Mouse (Mus musculus) liver, embryonic 14.5 days (tissue): ENCODE measurements around the gene Gm17268. TPM values are rescaled to one million over a fixed set of nuclear protein-coding genes. Genes with fewer than 3 reads are reported as not detected.

Experiments
- ATAC-seq: fragments of 200-750 bp; cut with Nextera tagmentation; 2 replicates; pipeline ENCODE4 v1.8.0; 2017; ENCODE audit warnings: moderate number of reproducible peaks, mild to moderate bottlenecking, moderate library complexity; ENCODE audit not compliant: insufficient read depth
- DNase-seq, 3 experiments: peaks; one replicate each; pipeline ENCODE4 v3.0.0-alpha.2; 2012 to 2013; ENCODE audit warnings: low read depth in 3 of 3, low spot score in 3 of 3
- H3K27ac ChIP-seq: fragments of 300-500 bp; sonication (generic); 2 replicates; pipeline ENCODE4 v1.5.1; 2014; ENCODE audit warnings: moderate library complexity, mild to moderate bottlenecking, control low read depth, inconsistent platforms
- H3K27me3 ChIP-seq: fragments of 300-500 bp; sonication (generic); 2 replicates; pipeline ENCODE4 v1.6.1; 2014; ENCODE audit warnings: mild to moderate bottlenecking, low read length, moderate library complexity; ENCODE audit not compliant: control insufficient read depth, insufficient read depth
- H3K36me3 ChIP-seq: fragments of 300-500 bp; sonication (generic); replicated peaks from 2 replicates; pipeline ENCODE4 v1.6.1; 2014; ENCODE audit warnings: low read depth; ENCODE audit not compliant: control insufficient read depth, insufficient read depth
- H3K4me1 ChIP-seq, 2 experiments: fragments of 200-500 bp in 1 of 2; fragments of 300-500 bp in 1 of 2; sonication (generic) in 1 of 2; replicated peaks; 2 replicates each; pipeline ENCODE4 v1.6.1; 2012 to 2014; ENCODE audit warnings: antibody characterized with exemption in 1 of 2, inconsistent platforms in 1 of 2, low read length in 1 of 2; ENCODE audit not compliant: control insufficient read depth in 2 of 2, insufficient read depth in 2 of 2
- H3K4me2 ChIP-seq: fragments of 300-500 bp; sonication (generic); 2 replicates; pipeline ENCODE4 v1.6.1; 2014; ENCODE audit warnings: low read depth, mild to moderate bottlenecking, control low read depth, moderate library complexity
- H3K4me3 ChIP-seq, 2 experiments: fragments of 200-500 bp in 1 of 2; fragments of 300-500 bp in 1 of 2; sonication (generic) in 1 of 2; 2 replicates each; pipeline ENCODE4 v1.5.1; 2012 to 2014; ENCODE audit warnings: low read depth in 2 of 2, low read length in 2 of 2, mild to moderate bottlenecking in 2 of 2, control low read depth in 1 of 2, inconsistent platforms in 1 of 2, moderate library complexity in 1 of 2; ENCODE audit not compliant: insufficient read depth in 1 of 2
- H3K9ac ChIP-seq: fragments of 300-500 bp; sonication (generic); replicated peaks from 2 replicates; pipeline ENCODE4 v1.6.1; 2014; ENCODE audit warnings: mild to moderate bottlenecking, control low read depth, moderate library complexity
- H3K9me3 ChIP-seq: fragments of 300-500 bp; sonication (generic); 2 replicates; pipeline ENCODE4 v1.6.1; 2016; ENCODE audit warnings: low read length, mixed read lengths; ENCODE audit not compliant: control insufficient read depth
- CTCF ChIP-seq: IDR thresholded peaks from 2 replicates; pipeline ENCODE4 v1.5.1; 2016; ENCODE audit warnings: antibody characterized with exemption, low read depth, control low read depth
- EP300 ChIP-seq: IDR thresholded peaks from 2 replicates; pipeline ENCODE4 v1.6.1; 2016; ENCODE audit warnings: antibody characterized with exemption, low read depth
- WGBS: fragments of 180-500 bp; shearing (Covaris S2); extraction: QIAGEN DNeasy Blood & Tissue Kit; methylation state at CpG from one replicate; pipeline ENCODE4 v1.1.7; 2014; ENCODE audit not compliant: insufficient replicate concordance; 5-methylcytosine and 5-hydroxymethylcytosine counted together
- polyA plus RNA-seq, 2 experiments: library from polyadenylated mRNA; depleted of rRNA in 1 of 2; stranded (reverse) in 1 of 2; unstranded in 1 of 2; fragments of >200 nt; fragmentation: Nextera tagmentation in 1 of 2; extraction: Ambion mirVana in 1 of 2; gene quantifications; 2 replicates each; pipeline versions ENCODE4 v1.2.1 to v1.2.3; 2012 to 2014

The Gm17268 gene
- polyA plus RNA-seq, 2 experiments: not detected

DNA sequence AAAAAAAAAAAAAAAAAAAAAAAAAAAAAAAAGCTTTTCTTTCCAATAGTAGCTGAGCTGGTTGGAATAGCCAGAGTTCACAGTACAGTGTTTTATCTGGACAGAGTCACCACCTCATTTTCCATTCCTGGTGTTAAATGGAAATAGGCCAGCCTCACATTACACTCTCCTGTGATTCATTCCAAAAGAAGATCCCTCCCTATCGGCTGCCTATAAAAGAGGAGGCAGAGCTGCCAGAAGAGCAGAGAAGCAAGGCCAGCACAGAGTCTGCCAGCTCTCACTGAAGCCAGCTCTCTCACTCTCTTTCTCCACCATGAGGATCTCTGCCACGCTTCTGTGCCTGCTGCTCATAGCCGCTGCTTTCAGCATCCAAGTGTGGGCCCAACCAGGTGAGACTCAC, 7.1 kb upstream of the Gm17268 start, which contains the start of gene Ccl7:
Gene Ccl7 (plus strand): TSS at position 242 of the 400 bp plus-strand sequence.
- H3K9ac ChIP-seq: no peak within 1 kb of the TSS
- no peak for TF ChIP-seq EP300
- TF ChIP-seq CTCF: no peak
- H3K36me3 ChIP-seq: no peaks in the 10 kb centered on the region
- DNase-seq (no peak), ATAC-seq (no peak)
- WGBS: 65% methylated on average over 3 of the region's 3 CpGs
- no peaks in the 10 kb centered on the region for H3K27me3 ChIP-seq
- no peak within 1 kb of the TSS for H3K4me3 ChIP-seq
- no peak within 1 kb of the TSS for H3K27ac ChIP-seq
- H3K9me3 ChIP-seq: no peaks in the 10 kb centered on the region
- H3K4me1 ChIP-seq: no peaks in the 10 kb centered on the region
- H3K4me2 ChIP-seq: no peak within 1 kb of the TSS

DNA sequence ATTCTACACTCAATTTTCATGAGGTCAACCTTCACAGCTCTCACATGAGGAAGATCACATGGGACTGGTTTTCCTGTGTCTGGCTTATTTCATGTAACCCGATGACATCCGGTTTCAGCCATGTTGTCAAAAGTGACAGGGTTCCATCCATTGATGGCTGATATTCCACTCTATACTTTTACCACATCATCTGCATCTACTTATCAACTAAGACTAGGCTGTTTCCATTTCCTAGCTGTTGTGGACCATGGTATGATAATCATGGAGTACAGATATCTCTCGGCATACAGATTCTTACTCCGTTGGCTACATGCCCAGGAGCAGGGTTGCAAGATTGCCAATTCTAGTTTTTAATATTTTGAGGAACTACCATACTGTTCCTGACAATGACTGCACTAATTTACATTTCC, 3.3 kb upstream of the Gm17268 start:
- H3K36me3 ChIP-seq: no peaks in the 10 kb centered on the region
- no peak overlapping the region for H3K27ac ChIP-seq
- H3K4me2 ChIP-seq: no peak overlapping the region
- H3K4me1 ChIP-seq: no peaks in the 10 kb centered on the region; a peak in 1 of 4 replicates
- H3K4me3 ChIP-seq: no peak overlapping the region
- no peak for ATAC-seq
- no peak overlapping the region for H3K9ac ChIP-seq
- no peaks in the 10 kb centered on the region for H3K9me3 ChIP-seq
- TF ChIP-seq EP300: no peak
- TF ChIP-seq CTCF: no peak
- H3K27me3 ChIP-seq: no peaks in the 10 kb centered on the region
- 62% methylated on average over 4 of the region's 4 CpGs for WGBS
- no peak for DNase-seq

DNA sequence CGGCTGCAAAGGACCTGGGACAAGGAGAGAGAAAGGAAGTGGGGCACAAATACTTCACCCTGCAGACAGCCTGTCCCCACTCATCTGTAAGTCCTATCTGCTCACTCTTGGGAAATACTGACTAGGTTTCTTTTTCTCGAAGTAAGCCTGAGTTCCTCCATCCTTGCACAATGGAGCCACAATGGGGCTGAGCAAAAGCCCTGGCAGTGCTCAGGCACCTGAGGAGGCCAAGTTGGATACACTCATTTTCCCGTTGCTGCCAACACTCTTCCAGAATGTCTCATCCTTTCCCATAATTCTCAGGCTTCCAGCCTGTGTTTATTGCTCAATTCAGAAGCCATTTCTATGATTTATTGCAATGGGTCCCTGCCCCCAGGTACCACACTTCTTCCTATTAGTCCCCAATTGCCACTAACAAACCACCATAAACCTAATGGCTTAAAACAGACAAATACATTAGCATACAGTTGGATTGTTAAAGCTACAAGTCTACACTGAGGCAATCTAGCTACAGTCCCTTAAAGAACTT, 834 bp upstream of the Gm17268 start:
- Histone ChIP-seq H3K27ac (no peak overlapping the region), H3K36me3 (no peaks in the 10 kb centered on the region), H3K9me3 (no peaks in the 10 kb centered on the region), H3K4me2 (no peak overlapping the region), H3K4me1 (no peaks in the 10 kb centered on the region; a peak in 1 of 4 replicates), H3K4me3 (no peak overlapping the region), H3K9ac (no peak overlapping the region), H3K27me3 (no peaks in the 10 kb centered on the region)
- WGBS: 39% methylated on average over 3 of the region's 3 CpGs
- TF ChIP-seq CTCF (no peak), EP300 (no peak)
- DNase-seq (no peak), ATAC-seq (no peak)

DNA sequence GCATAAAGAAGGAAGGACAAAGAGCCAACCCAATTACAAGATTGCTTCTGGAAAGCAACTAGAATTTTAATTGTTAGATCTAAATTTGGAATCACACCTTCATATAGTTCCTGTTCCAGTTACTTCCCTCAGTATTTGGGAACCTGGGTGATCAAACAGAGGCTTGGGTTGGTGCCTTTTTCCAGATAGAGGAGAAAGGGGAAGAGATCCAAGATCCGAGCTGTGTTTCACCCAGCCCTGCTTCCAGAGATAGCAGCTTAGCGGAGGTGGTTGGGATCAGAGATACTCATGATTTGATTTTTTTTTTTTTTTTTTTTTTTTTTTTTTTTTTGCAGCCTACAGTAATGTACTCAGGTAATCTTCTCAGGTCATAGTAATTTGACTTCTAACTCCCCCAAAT, 2.5 kb downstream of the Gm17268 start:
- H3K9ac ChIP-seq: no peak overlapping the region
- no peak for DNase-seq
- 70% methylated on average over 2 of the region's 2 CpGs for WGBS
- no peaks in the 10 kb centered on the region for H3K36me3 ChIP-seq
- H3K4me3 ChIP-seq: no peak overlapping the region
- no peaks in the 10 kb centered on the region; a peak in 1 of 4 replicates for H3K4me1 ChIP-seq
- no peak overlapping the region for H3K4me2 ChIP-seq
- H3K27me3 ChIP-seq: no peaks in the 10 kb centered on the region
- H3K27ac ChIP-seq: no peak overlapping the region
- ATAC-seq: no peak
- TF ChIP-seq CTCF: no peak
- TF ChIP-seq EP300: no peak
- no peaks in the 10 kb centered on the region for H3K9me3 ChIP-seq

DNA sequence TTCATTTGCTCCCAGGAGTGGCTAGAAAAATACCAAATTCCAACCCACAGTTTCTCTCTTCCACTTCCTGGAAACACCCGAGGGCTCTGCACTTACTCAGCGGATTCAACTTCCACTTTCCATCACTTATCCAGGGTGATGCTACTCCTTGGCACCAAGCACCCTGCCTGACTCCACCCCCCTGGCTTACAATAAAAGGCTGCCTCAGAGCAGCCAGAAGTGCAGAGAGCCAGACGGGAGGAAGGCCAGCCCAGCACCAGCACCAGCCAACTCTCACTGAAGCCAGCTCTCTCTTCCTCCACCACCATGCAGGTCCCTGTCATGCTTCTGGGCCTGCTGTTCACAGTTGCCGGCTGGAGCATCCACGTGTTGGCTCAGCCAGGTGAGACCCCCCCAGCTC, 3.0 kb downstream of the Gm17268 start, which contains the start of gene Ccl2:
Gene Ccl2 (plus strand): TSS at position 216 of the 400 bp plus-strand sequence.
- ATAC-seq: no peak
- Histone ChIP-seq H3K9ac (no peak within 1 kb of the TSS), H3K27me3 (no peaks in the 10 kb centered on the region), H3K4me1 (no peaks in the 10 kb centered on the region; a peak in 1 of 4 replicates), H3K4me2 (no peak within 1 kb of the TSS), H3K27ac (no peak within 1 kb of the TSS), H3K36me3 (no peaks in the 10 kb centered on the region), H3K9me3 (no peaks in the 10 kb centered on the region), H3K4me3 (no peak within 1 kb of the TSS)
- no peak for DNase-seq
- TF ChIP-seq EP300: no peak
- no peak for TF ChIP-seq CTCF
- WGBS: 20% methylated on average over 5 of the region's 5 CpGs
